Mouse (Mus musculus): ENCODE data around the gene Pbx3. TPM values are rescaled to one million over a fixed set of nuclear protein-coding genes. Genes with fewer than 3 reads are reported as not detected.

Pbx3 gene
- total and polyA plus RNA-seq, 2 experiments from 2014 or later, result 49.2 to 83.2 TPM

DNA sequence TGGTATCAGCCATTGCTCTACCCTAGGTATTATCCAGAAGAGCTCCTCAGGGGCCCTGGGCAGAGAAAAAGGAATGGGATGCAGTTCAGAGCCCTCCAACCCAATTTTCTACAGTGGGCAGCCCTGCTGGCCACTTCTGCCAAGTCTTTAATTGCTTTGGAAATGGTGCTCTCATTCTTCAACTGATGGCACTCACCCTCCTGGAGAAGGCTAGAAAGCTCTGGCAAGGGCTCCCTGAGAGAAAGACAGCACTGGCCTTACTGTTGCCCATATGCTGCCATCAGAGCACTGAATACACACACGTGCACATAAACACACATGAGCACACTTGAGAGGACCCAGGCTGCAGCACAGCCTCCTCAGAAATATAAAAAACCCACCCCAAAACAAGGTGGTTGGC, 193.6 kb downstream of the Pbx3 start:
- 50% methylated on average over 1 of the region's 1 CpGs for WGBS
- DNase-seq, result no peak

DNA sequence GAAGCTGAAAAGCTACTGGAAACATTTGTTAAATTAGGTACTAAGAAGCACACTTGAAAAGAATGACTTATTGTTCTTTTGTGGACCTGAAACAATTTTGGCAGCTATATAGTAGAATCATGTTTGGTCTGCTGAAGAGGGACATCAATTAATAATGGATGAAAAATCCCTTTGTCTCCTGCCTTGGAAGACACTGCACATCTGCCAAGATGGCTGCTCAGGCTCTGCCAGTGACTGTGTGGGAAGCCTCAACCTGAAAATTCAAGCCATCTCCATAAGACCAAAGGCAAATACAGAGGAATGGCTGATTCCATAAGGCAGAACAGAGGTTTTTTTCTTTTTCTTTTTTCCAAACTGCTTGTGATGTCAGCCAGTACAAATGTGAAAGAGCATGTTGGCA, 194.3 kb downstream of the Pbx3 start:
- TF ChIP-seq CTCF (IDR thresholded peaks at IDR 0.05; ENCODE audit: low read depth), result no peak
- H3K27ac ChIP-seq (ENCODE audit: low read depth, low read length), result no peak overlapping the region
- peaks cover 4% of the 10 kb centered on the region; the same call in 1 of the 2 replicates for H3K4me1 ChIP-seq (ENCODE audit: insufficient read depth)
- H3K4me2 ChIP-seq (ENCODE audit: low read depth), result no peak overlapping the region
- DNase-seq (no peak), ATAC-seq (no peak; the same call in 1 of the 2 replicates)
- no peaks in the 10 kb centered on the region for H3K9me3 ChIP-seq (ENCODE audit: low read length)
- H3K9ac ChIP-seq, result no peak overlapping the region
- no peaks in the 10 kb centered on the region for H3K27me3 ChIP-seq (ENCODE audit: insufficient read depth, low read length)
- no peak overlapping the region for H3K4me3 ChIP-seq (ENCODE audit: low read depth, low read length)
- H3K36me3 ChIP-seq (ENCODE audit: insufficient read depth), result no peaks in the 10 kb centered on the region

More for the DNA sequence above, 193.6 kb downstream of the Pbx3 start:
- Histone ChIP-seq H3K9ac (no peak overlapping the region), H3K27me3 (ENCODE audit: insufficient read depth, low read length) (no peaks in the 10 kb centered on the region), H3K4me3 (ENCODE audit: low read depth, low read length) (no peak overlapping the region), H3K36me3 (ENCODE audit: insufficient read depth) (no peaks in the 10 kb centered on the region), H3K4me1 (ENCODE audit: insufficient read depth) (peaks cover 3% of the 10 kb centered on the region; the same call in 1 of the 2 replicates), H3K27ac (ENCODE audit: low read depth, low read length) (no peak overlapping the region), H3K9me3 (ENCODE audit: low read length) (no peaks in the 10 kb centered on the region), H3K4me2 (ENCODE audit: low read depth) (no peak overlapping the region)
- ATAC-seq, result no peak
- TF ChIP-seq CTCF (IDR thresholded peaks at IDR 0.05; ENCODE audit: low read depth), result no peak

DNA sequence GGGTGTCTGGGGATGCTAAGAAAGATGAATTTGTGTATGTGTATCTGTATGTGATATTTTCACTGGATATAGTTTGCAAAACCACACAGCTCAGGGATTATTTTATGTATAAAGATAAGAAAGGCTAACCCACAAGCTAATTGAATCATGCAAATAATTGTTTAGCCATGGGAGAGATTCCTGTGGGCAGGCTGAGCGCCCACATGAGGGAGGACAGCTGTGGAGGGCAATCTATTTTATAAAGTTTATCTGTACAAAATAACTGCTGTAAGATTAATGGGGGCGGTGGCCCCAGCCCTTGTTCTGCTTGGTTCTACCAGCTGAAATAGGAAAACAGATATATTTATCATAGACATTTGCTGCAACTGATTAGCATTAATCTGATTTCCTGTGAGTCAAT, 202.5 kb downstream of the Pbx3 start:
- no peak for TF ChIP-seq CTCF (IDR thresholded peaks at IDR 0.05; ENCODE audit: low read depth)
- H3K4me2 ChIP-seq (ENCODE audit: low read depth), result no peak overlapping the region
- no peaks in the 10 kb centered on the region for H3K36me3 ChIP-seq (ENCODE audit: insufficient read depth)
- no peak overlapping the region for H3K27ac ChIP-seq (ENCODE audit: low read depth, low read length)
- no peaks in the 10 kb centered on the region for H3K9me3 ChIP-seq (ENCODE audit: low read length)
- 98% methylated on average over 2 of the region's 2 CpGs for WGBS
- H3K9ac ChIP-seq, result no peak overlapping the region
- no peak for ATAC-seq
- DNase-seq, result no peak
- peaks cover 4% of the 10 kb centered on the region; the same call in 1 of the 2 replicates for H3K4me1 ChIP-seq (ENCODE audit: insufficient read depth)
- no peaks in the 10 kb centered on the region for H3K27me3 ChIP-seq (ENCODE audit: insufficient read depth, low read length)
- no peak overlapping the region for H3K4me3 ChIP-seq (ENCODE audit: low read depth, low read length)

DNA sequence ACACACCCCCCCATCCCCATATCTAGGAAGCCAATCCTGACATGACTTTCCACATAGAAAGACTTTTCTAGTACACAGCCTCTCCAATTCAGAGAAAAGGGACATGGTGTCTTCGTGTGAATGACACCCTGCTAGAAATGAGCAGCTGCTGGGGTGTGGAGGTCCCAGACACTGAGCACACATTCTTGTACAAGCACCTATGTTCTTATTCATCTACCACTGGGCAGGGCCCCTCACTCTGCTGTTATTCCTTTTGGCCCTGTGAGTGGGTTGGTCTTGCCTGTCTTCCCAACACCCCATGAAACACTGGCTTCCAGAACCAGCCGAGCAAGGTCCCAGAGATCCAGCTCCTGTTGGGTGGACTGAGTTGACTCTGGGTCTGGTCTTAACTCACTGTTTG, 203.3 kb downstream of the Pbx3 start:
- H3K4me3 ChIP-seq (ENCODE audit: low read depth, low read length), result no peak overlapping the region
- DNase-seq, result no peak
- H3K4me1 ChIP-seq (ENCODE audit: insufficient read depth), result 0 out of 2 replicates have a peak, but pooled peaks cover 4% of the 10 kb centered on the region
- no peaks in the 10 kb centered on the region for H3K36me3 ChIP-seq (ENCODE audit: insufficient read depth)
- WGBS, result 96% methylated on average over 2 of the region's 2 CpGs
- no peaks in the 10 kb centered on the region for H3K9me3 ChIP-seq (ENCODE audit: low read length)
- H3K4me2 ChIP-seq (ENCODE audit: low read depth), result no peak overlapping the region
- H3K27ac ChIP-seq (ENCODE audit: low read depth, low read length), result no peak overlapping the region
- no peak overlapping the region for H3K9ac ChIP-seq
- no peak for ATAC-seq
- TF ChIP-seq CTCF (IDR thresholded peaks at IDR 0.05; ENCODE audit: low read depth), result no peak
- H3K27me3 ChIP-seq (ENCODE audit: insufficient read depth, low read length), result no peaks in the 10 kb centered on the region

DNA sequence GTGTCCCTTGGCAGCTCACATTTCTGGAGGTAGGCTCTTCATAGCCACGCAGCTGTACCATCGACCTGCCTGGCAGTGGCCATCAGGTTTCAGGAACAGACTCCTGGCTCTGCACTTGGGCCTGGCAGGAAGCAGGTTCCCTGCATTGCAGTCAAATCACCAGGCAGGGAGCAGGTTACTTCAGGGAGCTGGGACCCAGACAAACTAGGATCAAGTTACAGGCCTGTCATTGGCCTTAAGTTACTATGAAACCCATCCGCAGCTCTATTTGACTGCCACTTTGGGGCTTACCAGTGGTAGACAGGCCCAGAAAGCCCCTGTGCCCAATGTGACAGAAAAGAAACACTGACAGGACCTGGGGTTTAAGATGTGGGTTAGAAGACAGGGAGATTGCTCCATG, 204.8 kb downstream of the Pbx3 start:
- TF ChIP-seq CTCF (IDR thresholded peaks at IDR 0.05; ENCODE audit: low read depth), result no peak
- Histone ChIP-seq H3K27me3 (ENCODE audit: insufficient read depth, low read length) (no peaks in the 10 kb centered on the region), H3K4me3 (ENCODE audit: low read depth, low read length) (no peak overlapping the region), H3K9me3 (ENCODE audit: low read length) (no peaks in the 10 kb centered on the region), H3K4me2 (ENCODE audit: low read depth) (no peak overlapping the region), H3K36me3 (ENCODE audit: insufficient read depth) (no peaks in the 10 kb centered on the region), H3K9ac (no peak overlapping the region), H3K4me1 (ENCODE audit: insufficient read depth) (no peaks in the 10 kb centered on the region), H3K27ac (ENCODE audit: low read depth, low read length) (no peak overlapping the region)
- no peak for ATAC-seq
- DNase-seq, result no peak
- 77% methylated on average over 3 of the region's 3 CpGs for WGBS

DNA sequence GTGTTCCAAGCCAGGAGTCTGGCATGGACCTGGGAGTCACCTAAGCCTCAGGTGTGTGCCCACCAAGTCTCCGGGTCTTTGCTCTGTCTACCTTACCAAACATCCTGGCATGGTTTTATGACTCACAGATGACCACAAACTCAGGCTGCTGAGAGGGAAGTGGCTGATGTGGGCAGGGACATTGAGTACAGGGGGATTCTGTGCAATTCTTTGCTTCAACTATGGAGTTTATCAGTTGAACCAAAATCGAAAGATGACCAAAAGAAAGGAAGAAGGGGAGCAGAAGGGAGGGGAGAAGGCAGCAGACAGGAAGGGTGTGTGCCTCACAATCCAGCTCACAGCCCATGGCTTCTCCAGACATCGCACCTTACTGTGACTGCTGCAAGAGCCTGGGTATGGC, 210.5 kb downstream of the Pbx3 start:
- H3K4me3 ChIP-seq (ENCODE audit: low read depth, low read length), result no peak overlapping the region
- H3K4me2 ChIP-seq (ENCODE audit: low read depth), result no peak overlapping the region
- TF ChIP-seq CTCF (IDR thresholded peaks at IDR 0.05; ENCODE audit: low read depth), result no peak
- 81% methylated on average over 3 of the region's 3 CpGs for WGBS
- ATAC-seq, result no peak
- H3K9ac ChIP-seq, result no peak overlapping the region
- H3K9me3 ChIP-seq (ENCODE audit: low read length), result no peaks in the 10 kb centered on the region
- H3K4me1 ChIP-seq (ENCODE audit: insufficient read depth), result no peaks in the 10 kb centered on the region
- H3K27me3 ChIP-seq (ENCODE audit: insufficient read depth, low read length), result no peaks in the 10 kb centered on the region
- no peak for DNase-seq
- no peak overlapping the region for H3K27ac ChIP-seq (ENCODE audit: low read depth, low read length)
- H3K36me3 ChIP-seq (ENCODE audit: insufficient read depth), result no peaks in the 10 kb centered on the region

DNA sequence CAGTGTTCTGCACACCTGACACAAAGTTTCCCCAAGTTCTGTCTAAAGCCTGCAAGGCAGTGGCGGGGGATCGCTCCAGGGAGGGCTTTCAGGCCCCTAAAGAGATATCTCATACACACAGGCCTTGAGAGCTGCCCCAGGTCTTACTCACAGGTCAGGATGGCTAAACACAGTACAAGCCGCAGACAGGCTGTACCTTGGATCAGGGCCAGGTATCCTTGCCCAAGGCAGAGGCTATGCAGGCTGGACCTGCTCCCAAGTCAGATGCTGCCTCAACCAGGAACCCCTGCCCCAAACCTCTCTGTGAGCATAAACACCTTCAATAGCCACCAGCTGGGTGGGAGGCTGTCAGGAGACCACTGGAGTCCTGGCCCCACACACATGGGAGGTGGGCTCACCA, 215.2 kb downstream of the Pbx3 start:
- ATAC-seq, result no peak
- no peaks in the 10 kb centered on the region for H3K4me1 ChIP-seq (ENCODE audit: insufficient read depth)
- no peak for DNase-seq
- H3K9ac ChIP-seq, result no peak overlapping the region
- no peaks in the 10 kb centered on the region for H3K9me3 ChIP-seq (ENCODE audit: low read length)
- no peak overlapping the region for H3K27ac ChIP-seq (ENCODE audit: low read depth, low read length)
- H3K27me3 ChIP-seq (ENCODE audit: insufficient read depth, low read length), result no peaks in the 10 kb centered on the region
- TF ChIP-seq CTCF (IDR thresholded peaks at IDR 0.05; ENCODE audit: low read depth), result no peak
- no peak overlapping the region for H3K4me2 ChIP-seq (ENCODE audit: low read depth)
- WGBS, result 85% methylated on average over 3 of the region's 3 CpGs
- H3K36me3 ChIP-seq (ENCODE audit: insufficient read depth), result no peaks in the 10 kb centered on the region
- H3K4me3 ChIP-seq (ENCODE audit: low read depth, low read length), result no peak overlapping the region

DNA sequence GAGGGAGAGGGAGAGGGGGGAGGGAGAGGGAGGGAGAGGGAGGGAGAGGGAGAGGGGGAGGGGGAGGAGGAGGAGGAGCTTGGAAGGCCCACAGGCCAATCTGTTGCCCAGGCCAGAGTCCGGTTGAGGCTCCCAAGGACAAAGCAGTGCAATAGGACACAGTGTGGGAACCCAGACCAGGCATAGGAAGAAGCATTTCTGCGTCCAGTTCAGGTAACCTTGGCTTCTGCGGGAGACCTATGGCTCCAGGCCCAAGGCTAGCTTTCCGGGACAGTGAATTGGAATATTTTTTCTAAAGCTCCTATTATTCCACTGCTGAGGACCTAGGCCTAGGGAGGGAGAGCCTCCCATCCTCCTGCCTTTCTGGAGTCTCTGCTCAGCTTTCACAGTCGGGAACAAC, 218.1 kb downstream of the Pbx3 start:
- H3K9me3 ChIP-seq (ENCODE audit: low read length), result no peaks in the 10 kb centered on the region
- H3K9ac ChIP-seq, result no peak overlapping the region
- DNase-seq (no peak), ATAC-seq (no peak)
- no peaks in the 10 kb centered on the region for H3K27me3 ChIP-seq (ENCODE audit: insufficient read depth, low read length)
- 58% methylated on average over 5 of the region's 5 CpGs for WGBS
- H3K4me3 ChIP-seq (ENCODE audit: low read depth, low read length), result no peak overlapping the region
- H3K36me3 ChIP-seq (ENCODE audit: insufficient read depth), result no peaks in the 10 kb centered on the region
- H3K27ac ChIP-seq (ENCODE audit: low read depth, low read length), result no peak overlapping the region
- no peaks in the 10 kb centered on the region for H3K4me1 ChIP-seq (ENCODE audit: insufficient read depth)
- no peak overlapping the region for H3K4me2 ChIP-seq (ENCODE audit: low read depth)
- TF ChIP-seq CTCF (IDR thresholded peaks at IDR 0.05; ENCODE audit: low read depth), result no peak
